Mouse (Mus musculus) lung, postnatal 0 days (tissue): Measurements from ENCODE around the gene Aldh1a2.

Source experiments
- CTCF ChIP-seq: IDR thresholded peaks from 2 replicates; pipeline ENCODE4 v1.5.1; 2016; ENCODE audit warnings: antibody characterized with exemption, mild to moderate bottlenecking
- EP300 ChIP-seq: IDR thresholded peaks from 2 replicates; pipeline ENCODE4 v1.6.1; 2016; ENCODE audit warnings: antibody characterized with exemption, mild to moderate bottlenecking, control low read depth

DNA sequence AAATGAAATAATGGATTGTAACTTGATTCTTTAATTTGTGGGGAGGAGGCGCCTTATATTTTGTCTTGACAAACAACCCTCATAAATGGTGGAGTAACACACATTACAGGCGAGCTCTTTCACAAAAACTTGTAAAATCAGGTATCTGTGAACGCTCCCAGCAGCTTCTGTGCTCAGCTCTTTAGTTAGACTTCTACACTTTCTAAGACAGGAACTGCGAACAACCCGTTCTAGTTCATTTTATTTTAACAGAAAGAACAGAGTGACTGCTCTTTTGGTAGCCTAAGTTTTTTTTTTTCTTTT, 2.2 kb downstream of the Aldh1a2 start:
- TF ChIP-seq CTCF: no peak
- TF ChIP-seq EP300: no peak
